Mouse (Mus musculus): ENCODE measurements around the gene Syt17. TPM values are rescaled to one million over a fixed set of nuclear protein-coding genes. Genes with fewer than 3 reads are reported as not detected.
"Not testable (repeated sequence)": the region's sequence is repeated elsewhere in the genome, so short reads cannot be mapped to it uniquely, and the experiment has no call there.

Syt17 gene
- polyA plus RNA-seq, 1 experiment from 2014 or later = 1.3 TPM

DNA sequence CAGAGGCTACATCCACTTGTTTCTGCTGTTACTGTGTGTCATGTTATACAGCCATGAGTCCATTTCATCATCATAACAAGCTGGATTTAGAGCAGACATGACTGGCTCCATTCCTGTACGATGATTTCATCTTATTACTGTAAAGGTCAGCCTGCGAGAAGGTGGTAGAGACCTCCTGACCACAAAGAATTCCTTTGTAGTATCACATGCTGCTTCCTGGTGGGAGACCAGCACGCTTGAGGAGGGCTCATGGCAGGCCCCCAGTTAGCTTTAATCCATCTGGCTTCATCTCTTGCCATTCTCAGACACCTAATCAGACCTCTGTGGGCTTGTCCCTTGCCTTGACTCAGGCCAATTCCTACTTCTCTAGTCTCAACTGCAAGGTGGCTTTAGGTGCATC lies 85.8 kb downstream of the Syt17 start:
- H3K27ac ChIP-seq = no peak overlapping the region
- no peaks in the 10 kb centered on the region for H3K9me3 ChIP-seq (replicated peaks)
- H3K27me3 ChIP-seq (ENCODE audit: low read depth, poor library complexity, severe bottlenecking) = no peaks in the 10 kb centered on the region
- H3K4me1 ChIP-seq = peaks cover 48% of the 10 kb centered on the region
- no peaks in the 10 kb centered on the region for H3K36me3 ChIP-seq
- H3K4me3 ChIP-seq = no peak overlapping the region
- no peak for DNase-seq (ENCODE audit: low spot score)
- 73% methylated on average over 3 of the region's 3 CpGs for WGBS

DNA sequence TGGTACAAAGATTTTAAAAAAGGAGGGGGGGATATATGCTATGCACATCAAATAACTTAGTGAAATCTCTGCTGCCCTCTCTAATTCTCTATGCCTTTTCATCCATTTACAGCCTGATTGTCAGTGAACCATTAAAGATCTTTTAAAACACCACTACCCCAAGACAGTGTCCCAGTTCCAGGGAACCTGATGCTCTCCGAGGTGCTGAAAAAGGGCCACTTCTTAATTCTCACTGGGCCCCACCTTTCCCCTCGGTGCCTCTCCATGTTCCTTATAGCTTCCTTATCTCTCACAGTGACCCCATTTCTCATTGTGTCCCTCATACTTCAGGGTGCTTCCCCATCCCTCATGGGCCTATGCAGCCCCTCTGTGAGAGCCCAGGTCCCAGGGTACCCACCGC lies 89.0 kb downstream of the Syt17 start:
- peaks cover 18% of the 10 kb centered on the region for H3K4me1 ChIP-seq
- peak; percentile 59 for DNase-seq (ENCODE audit: low spot score)
- WGBS = 42% methylated on average over 3 of the region's 3 CpGs

DNA sequence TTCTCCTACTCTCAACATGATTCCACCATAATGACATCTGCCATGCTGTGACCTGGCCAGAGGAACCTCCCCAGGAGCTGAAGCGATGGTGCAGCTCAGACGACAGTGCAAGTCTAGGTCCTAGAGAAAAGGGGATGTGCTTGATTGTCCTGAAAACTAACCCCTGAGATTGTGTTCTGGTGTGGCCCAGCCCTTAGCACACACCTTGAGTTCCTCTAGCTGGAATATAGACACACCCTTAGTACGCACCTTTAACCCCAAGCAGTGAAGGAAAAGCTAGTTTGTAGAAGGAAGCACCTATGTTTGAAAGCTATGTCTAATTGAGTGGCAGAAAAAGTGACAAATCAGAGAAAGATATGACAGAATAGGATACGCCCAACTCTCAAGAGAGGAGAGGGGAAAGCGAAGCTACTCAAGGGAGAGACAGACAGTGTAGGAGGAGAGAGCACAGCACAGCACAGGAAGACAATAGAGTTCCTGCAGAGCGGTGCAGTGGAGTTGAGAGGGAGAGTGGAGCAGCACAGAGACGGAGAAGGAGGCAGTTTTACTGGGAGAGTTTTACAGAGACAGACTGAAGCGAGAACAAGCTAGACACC lies 91.5 kb downstream of the Syt17 start:
- not testable (repeated sequence) for DNase-seq (ENCODE audit: low spot score); H3K4me1 ChIP-seq; H3K9me3 ChIP-seq (replicated peaks); H3K4me3 ChIP-seq; H3K27ac ChIP-seq; H3K27me3 ChIP-seq (ENCODE audit: low read depth, poor library complexity, severe bottlenecking); H3K36me3 ChIP-seq
- WGBS = 87% methylated on average over 8 of the region's 8 CpGs

More for the DNA sequence above, 89.0 kb downstream of the Syt17 start:
- no peaks in the 10 kb centered on the region for H3K36me3 ChIP-seq
- no peaks in the 10 kb centered on the region for H3K9me3 ChIP-seq (replicated peaks)
- H3K27ac ChIP-seq = no peak overlapping the region
- H3K27me3 ChIP-seq (ENCODE audit: low read depth, poor library complexity, severe bottlenecking) = no peaks in the 10 kb centered on the region
- H3K4me3 ChIP-seq = no peak overlapping the region

DNA sequence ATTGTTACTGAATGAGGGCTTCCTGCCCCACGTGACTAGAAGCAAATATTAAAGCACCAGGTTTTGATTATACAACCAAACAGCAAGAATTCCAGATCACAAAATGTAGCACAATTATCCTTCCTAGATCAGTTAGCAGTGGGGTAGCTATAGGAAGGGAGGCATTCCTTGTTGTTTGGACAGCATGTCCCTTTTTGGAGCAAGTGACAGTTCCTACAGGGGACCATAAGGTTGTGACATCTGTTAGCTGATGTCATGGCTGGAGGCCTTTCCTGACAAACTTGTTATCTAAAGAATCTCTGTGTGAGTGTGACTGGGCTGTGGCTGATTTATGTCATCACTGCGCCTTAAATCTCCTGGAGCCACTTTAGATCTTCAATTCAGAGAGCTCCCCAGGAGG lies 97.2 kb downstream of the Syt17 start:
- WGBS = 80% methylated on average over 2 of the region's 2 CpGs
- Histone ChIP-seq H3K4me1 (no peaks in the 10 kb centered on the region; the same call in 1 of the 2 replicates), H3K4me3 (no peak overlapping the region), H3K36me3 (no peaks in the 10 kb centered on the region), H3K27me3 (ENCODE audit: low read depth, poor library complexity, severe bottlenecking) (no peaks in the 10 kb centered on the region), H3K9me3 (replicated peaks) (no peaks in the 10 kb centered on the region), H3K27ac (no peak overlapping the region)
- DNase-seq (ENCODE audit: low spot score) = no peak

DNA sequence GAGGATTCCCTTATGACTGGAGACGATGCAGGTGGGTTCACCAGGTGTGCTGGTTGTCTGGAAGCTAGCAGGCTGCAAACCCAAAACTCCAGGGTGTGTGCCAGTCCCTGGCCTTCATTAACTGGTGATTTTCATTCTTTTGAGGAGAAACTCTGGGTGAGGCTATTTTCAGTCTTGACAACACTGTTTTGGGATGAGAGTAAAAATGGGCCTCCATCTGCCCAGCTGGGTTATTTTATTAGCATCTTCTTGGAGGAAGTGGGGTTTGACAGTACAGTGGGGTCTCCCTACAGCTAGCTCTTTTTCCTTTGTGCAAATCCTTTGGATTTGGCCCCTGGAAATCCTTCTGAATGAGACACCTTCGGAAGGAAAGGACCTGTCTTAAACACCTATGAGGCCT lies 101.1 kb downstream of the Syt17 start:
- Histone ChIP-seq H3K27ac (no peak overlapping the region), H3K9me3 (replicated peaks) (no peaks in the 10 kb centered on the region), H3K4me1 (no peaks in the 10 kb centered on the region; the same call in 1 of the 2 replicates), H3K27me3 (ENCODE audit: low read depth, poor library complexity, severe bottlenecking) (no peaks in the 10 kb centered on the region), H3K4me3 (no peak overlapping the region), H3K36me3 (no peaks in the 10 kb centered on the region)
- no peak for DNase-seq (ENCODE audit: low spot score)
- 80% methylated on average over 2 of the region's 2 CpGs for WGBS

DNA sequence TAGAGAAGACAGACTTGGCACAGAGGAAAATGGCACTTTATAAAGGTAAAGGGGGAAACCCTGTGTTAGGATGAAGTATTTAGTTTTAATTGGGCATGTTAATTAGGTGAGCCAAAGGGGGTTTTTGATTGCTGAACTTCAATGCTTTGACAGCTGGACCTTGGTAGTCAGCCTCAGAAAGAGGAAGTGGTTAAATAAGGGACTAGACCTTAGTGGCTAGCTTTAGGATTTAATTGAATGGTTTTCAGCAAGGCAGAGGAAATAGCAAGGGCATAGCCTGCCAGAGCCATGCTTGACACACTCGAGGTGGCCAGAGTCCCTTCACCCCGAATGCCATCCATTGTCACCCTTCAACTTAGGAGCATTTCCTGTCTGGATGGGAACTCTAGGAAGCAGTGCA lies 101.6 kb downstream of the Syt17 start:
- WGBS = 66% methylated on average over 2 of the region's 2 CpGs
- Histone ChIP-seq H3K4me1 (no peaks in the 10 kb centered on the region; the same call in 1 of the 2 replicates), H3K9me3 (replicated peaks) (no peaks in the 10 kb centered on the region), H3K27ac (no peak overlapping the region), H3K27me3 (ENCODE audit: low read depth, poor library complexity, severe bottlenecking) (no peaks in the 10 kb centered on the region), H3K4me3 (no peak overlapping the region), H3K36me3 (no peaks in the 10 kb centered on the region)
- no peak for DNase-seq (ENCODE audit: low spot score)

DNA sequence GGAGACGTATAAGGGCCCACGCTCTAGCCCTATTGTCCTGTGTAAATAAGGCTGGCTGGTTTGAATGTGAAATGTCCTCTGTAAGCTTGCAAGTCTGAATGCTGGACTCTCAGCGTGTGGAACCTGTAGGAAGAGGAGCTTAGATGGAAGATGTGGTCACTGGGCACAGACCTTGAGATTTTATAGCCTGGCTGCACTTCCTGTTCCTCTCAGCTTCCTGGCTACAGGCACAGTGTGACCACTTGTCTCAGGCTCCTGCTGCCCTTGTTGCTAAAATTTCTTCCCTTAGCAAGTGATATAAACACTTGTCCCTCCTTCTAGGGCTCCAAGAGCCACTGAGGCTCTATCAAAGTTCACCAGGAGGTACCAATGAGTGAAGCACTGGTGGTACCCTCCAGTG lies 102.6 kb downstream of the Syt17 start:
- Histone ChIP-seq H3K4me1 (no peaks in the 10 kb centered on the region; the same call in 1 of the 2 replicates), H3K36me3 (no peaks in the 10 kb centered on the region), H3K27me3 (ENCODE audit: low read depth, poor library complexity, severe bottlenecking) (no peaks in the 10 kb centered on the region), H3K27ac (no peak overlapping the region), H3K4me3 (no peak overlapping the region), H3K9me3 (replicated peaks) (no peaks in the 10 kb centered on the region)
- WGBS = 90% methylated on average over 3 of the region's 3 CpGs
- no peak for DNase-seq (ENCODE audit: low spot score)

DNA sequence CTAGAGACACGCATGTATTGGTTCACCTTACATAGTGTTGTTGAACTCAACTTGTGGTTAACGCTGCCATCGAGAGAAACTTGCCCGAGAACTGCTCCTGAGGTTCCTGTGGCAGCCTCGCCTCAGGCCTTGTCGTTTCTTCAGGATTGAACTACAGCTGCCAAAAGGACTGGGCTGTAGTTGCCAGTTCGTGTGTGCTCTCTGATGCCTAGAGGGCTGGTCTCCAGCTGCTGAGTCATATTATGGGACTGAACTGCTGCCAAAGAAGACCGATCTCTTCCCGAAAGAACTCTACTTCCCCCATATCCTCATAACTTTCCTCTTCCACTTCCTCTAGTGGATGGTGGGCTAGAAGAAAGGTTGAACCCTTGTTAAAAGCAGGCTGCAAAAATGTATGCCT lies 103.3 kb downstream of the Syt17 start:
- Histone ChIP-seq H3K4me1 (no peaks in the 10 kb centered on the region; the same call in 1 of the 2 replicates), H3K36me3 (no peaks in the 10 kb centered on the region), H3K9me3 (replicated peaks) (no peaks in the 10 kb centered on the region), H3K4me3 (no peak overlapping the region), H3K27ac (no peak overlapping the region), H3K27me3 (ENCODE audit: low read depth, poor library complexity, severe bottlenecking) (no peaks in the 10 kb centered on the region)
- DNase-seq (ENCODE audit: low spot score) = no peak
- WGBS = 87% methylated on average over 9 of the region's 9 CpGs

Other genes with a start within 250 kb of the Syt17 start
- 18.0 and 21.8 TPM in 2 replicates for gene Smg1, start 204.6 kb downstream of the Syt17 start, polyA plus RNA-seq (2016; fragmentation: Nextera tagmentation; extraction: Ambion mirVana)
- 1.4 and 1.8 TPM in 2 replicates for gene Itpripl2, start 43.8 kb upstream of the Syt17 start, polyA plus RNA-seq (2016; fragmentation: Nextera tagmentation; extraction: Ambion mirVana)
- gene Coq7, start 85.1 kb upstream of the Syt17 start, polyA plus RNA-seq (2016; fragmentation: Nextera tagmentation; extraction: Ambion mirVana) = 131 and 134 TPM in 2 replicates
- 4.6 and 4.7 TPM in 2 replicates for gene Tmc7, start 136.5 kb upstream of the Syt17 start, polyA plus RNA-seq (2016; fragmentation: Nextera tagmentation; extraction: Ambion mirVana)
- gene Tmc5, start 149.1 kb upstream of the Syt17 start, polyA plus RNA-seq (2016; fragmentation: Nextera tagmentation; extraction: Ambion mirVana) = not detected in 2 replicates

Measured in limb, embryonic 10.5 days (tissue).